Mouse (Mus musculus) myocyte (in vitro differentiated cells): ENCODE data around the gene Boc. TPM values are rescaled to one million over a fixed set of nuclear protein-coding genes. Genes with fewer than 3 reads are reported as not detected.
"Not testable (repeated sequence)": the region's sequence is repeated elsewhere in the genome, so short reads cannot be mapped to it uniquely, and the experiment has no call there.

Experiments
- H3K27me3 ChIP-seq: one replicate; pipeline ENCODE4 v1.6.1; 2011; ENCODE audit not compliant: control insufficient read depth, insufficient read depth, insufficient read length
- H3K36me3 ChIP-seq: one replicate; pipeline ENCODE4 v1.6.1; 2011; ENCODE audit not compliant: control insufficient read depth, insufficient read depth
- H3K4me2 ChIP-seq: one replicate; pipeline ENCODE4 v1.6.1; 2011; ENCODE audit warnings: low read depth, control low read depth
- H3K4me3 ChIP-seq: one replicate; pipeline ENCODE4 v1.5.1; 2011; ENCODE audit warnings: mild to moderate bottlenecking, control low read depth, moderate library complexity
- H3K79me2 ChIP-seq: one replicate; pipeline ENCODE4 v1.6.1; 2011; ENCODE audit not compliant: control insufficient read depth, insufficient read depth
- H3ac ChIP-seq: one replicate; pipeline ENCODE4 v1.6.1; 2011; ENCODE audit not compliant: control insufficient read depth, insufficient read length
- CEBPB ChIP-seq: IDR thresholded peaks from 2 replicates; pipeline ENCODE4 v1.6.1; 2011; ENCODE audit warnings: mild to moderate bottlenecking, moderate library complexity; ENCODE audit not compliant: poor library complexity, insufficient read depth, severe bottlenecking
- E2F4 ChIP-seq: IDR thresholded peaks from one replicate; pipeline ENCODE4 v1.6.1; 2011; ENCODE audit warnings: mild to moderate bottlenecking, control low read depth, moderate library complexity; ENCODE audit not compliant: insufficient read depth
- MAX ChIP-seq: IDR thresholded peaks from one replicate; pipeline ENCODE4 v1.6.1; 2011; ENCODE audit warnings: low read depth, mild to moderate bottlenecking, control low read depth
- MYOD1 ChIP-seq, 3 experiments: IDR thresholded peaks; one replicate each; pipeline ENCODE4 v1.6.1; 2011; ENCODE audit warnings: control low read depth in 2 of 3, low read depth in 2 of 3, mild to moderate bottlenecking in 2 of 3, moderate library complexity in 1 of 3; ENCODE audit not compliant: insufficient read length in 2 of 3, control insufficient read depth in 1 of 3
- MYOG ChIP-seq, 3 experiments: IDR thresholded peaks; one replicate each; pipeline ENCODE4 v1.6.1; 2011; ENCODE audit warnings: control low read depth in 2 of 3, low read depth in 2 of 3, mild to moderate bottlenecking in 2 of 3; ENCODE audit not compliant: insufficient read length in 2 of 3, control insufficient read depth in 1 of 3, insufficient read depth in 1 of 3
- POLR2A ChIP-seq: IDR thresholded peaks from one replicate; pipeline ENCODE4 v1.6.1; 2011; ENCODE audit warnings: low read depth, mild to moderate bottlenecking, control low read depth, moderate library complexity; ENCODE audit not compliant: insufficient read length
- POLR2AphosphoS2 ChIP-seq: IDR thresholded peaks from one replicate; pipeline ENCODE4 v1.6.1; 2011; ENCODE audit warnings: low read depth, control low read depth; ENCODE audit not compliant: insufficient read length
- REST ChIP-seq: IDR thresholded peaks from one replicate; pipeline ENCODE4 v1.6.1; 2011; ENCODE audit warnings: mild to moderate bottlenecking, control low read depth, moderate library complexity; ENCODE audit not compliant: insufficient read depth, insufficient read length
- SRF ChIP-seq: IDR thresholded peaks from one replicate; pipeline ENCODE4 v1.6.1; 2011; ENCODE audit warnings: low read depth; ENCODE audit not compliant: control insufficient read depth, insufficient read length
- TCF12 ChIP-seq: IDR thresholded peaks from one replicate; pipeline ENCODE4 v1.6.1; 2011; ENCODE audit warnings: mild to moderate bottlenecking, control low read depth; ENCODE audit not compliant: poor library complexity, insufficient read depth, severe bottlenecking
- TCF3 ChIP-seq: IDR thresholded peaks from one replicate; pipeline ENCODE4 v1.6.1; 2011; ENCODE audit warnings: low read depth, control low read depth; ENCODE audit not compliant: insufficient read length
- USF1 ChIP-seq: IDR thresholded peaks from one replicate; pipeline ENCODE4 v1.6.1; 2011; ENCODE audit warnings: low read depth, mild to moderate bottlenecking, control low read depth, moderate library complexity
- polyA plus RNA-seq: library from polyadenylated mRNA; unstranded; fragments of >200 nt; fragmentation: generic; extraction: Trizol; gene quantifications from one replicate; pipeline ENCODE4 v1.2.1, GENCODE M21; 2012; ENCODE audit warnings: missing spikeins

The Boc gene
- polyA plus RNA-seq, 1 experiment, result 7.5 TPM

GRCm38 (mm10) chr16:44475281-44475680 lies 83.4 kb downstream of the Boc start:
- Histone ChIP-seq H3K27me3 (no peaks in the 10 kb centered on the region), H3K4me3 (no peak overlapping the region), H3K4me2 (no peak overlapping the region), H3K79me2 (no peaks in the 10 kb centered on the region), H3K36me3 (no peaks in the 10 kb centered on the region), H3ac (no peak overlapping the region)
- TF ChIP-seq REST (no peak), MYOD1 (IDR thresholded peaks at IDR 0.05; ENCODE audit: control insufficient read depth in 1 of 3, insufficient read length in 2 of 3, low read depth in 2 of 3) (no peak), TCF3 (no peak), CEBPB (no peak), MAX (no peak), POLR2AphosphoS2 (no peak), TCF12 (no peak)

DNA sequence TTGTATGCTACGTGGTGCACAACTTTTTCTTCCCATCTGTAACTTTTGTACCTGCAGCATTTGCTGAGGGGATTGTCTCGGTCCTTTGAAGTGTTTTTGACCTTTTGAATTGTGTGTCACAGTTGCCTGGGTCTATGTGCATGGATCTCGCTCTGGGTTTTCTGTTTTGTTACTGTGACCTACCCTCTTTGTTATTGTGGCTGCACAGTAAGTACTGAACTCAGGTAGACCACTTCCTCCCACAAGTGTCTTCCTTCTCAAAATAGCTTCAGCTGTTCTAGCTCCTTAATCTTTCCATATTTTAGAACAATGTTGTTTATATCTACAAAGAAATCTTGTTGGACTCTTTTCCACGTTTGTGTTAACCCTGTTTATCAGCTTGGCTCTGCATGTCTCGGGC lies 97.8 kb downstream of the Boc start:
- no peaks in the 10 kb centered on the region for H3K79me2 ChIP-seq
- H3K36me3 ChIP-seq, result no peaks in the 10 kb centered on the region
- H3K27me3 ChIP-seq, result no peaks in the 10 kb centered on the region
- H3K4me3 ChIP-seq, result no peak overlapping the region
- TF ChIP-seq USF1, result no peak
- TF ChIP-seq E2F4, result no peak
- TF ChIP-seq TCF3, result no peak
- no peak for TF ChIP-seq REST
- no peak for TF ChIP-seq MYOG (IDR thresholded peaks at IDR 0.05; ENCODE audit: control insufficient read depth in 1 of 3, insufficient read depth in 1 of 3, insufficient read length in 2 of 3, low read depth in 2 of 3)
- no peak for TF ChIP-seq CEBPB
- no peak for TF ChIP-seq TCF12
- TF ChIP-seq POLR2A, result no peak
- no peak for TF ChIP-seq MYOD1 (IDR thresholded peaks at IDR 0.05; ENCODE audit: control insufficient read depth in 1 of 3, insufficient read length in 2 of 3, low read depth in 2 of 3)
- no peak overlapping the region for H3ac ChIP-seq
- no peak overlapping the region for H3K4me2 ChIP-seq

GRCm38 (mm10) chr16:44458826-44459225 lies 99.9 kb downstream of the Boc start:
- Histone ChIP-seq H3ac (no peak overlapping the region), H3K4me2 (no peak overlapping the region), H3K27me3 (no peaks in the 10 kb centered on the region), H3K79me2 (no peaks in the 10 kb centered on the region), H3K36me3 (no peaks in the 10 kb centered on the region), H3K4me3 (no peak overlapping the region)
- no peak for TF ChIP-seq MYOG (IDR thresholded peaks at IDR 0.05; ENCODE audit: control insufficient read depth in 1 of 3, insufficient read depth in 1 of 3, insufficient read length in 2 of 3, low read depth in 2 of 3)
- TF ChIP-seq SRF, result no peak
- no peak for TF ChIP-seq CEBPB
- TF ChIP-seq REST, result no peak
- no peak for TF ChIP-seq E2F4

GRCm38 (mm10) chr16:44457858-44458257 lies 100.8 kb downstream of the Boc start:
- Histone ChIP-seq H3ac (no peak overlapping the region), H3K79me2 (no peaks in the 10 kb centered on the region), H3K27me3 (no peaks in the 10 kb centered on the region), H3K36me3 (no peaks in the 10 kb centered on the region), H3K4me3 (no peak overlapping the region), H3K4me2 (no peak overlapping the region)
- TF ChIP-seq E2F4 (no peak), TCF12 (no peak), MYOG (IDR thresholded peaks at IDR 0.05; ENCODE audit: control insufficient read depth in 1 of 3, insufficient read depth in 1 of 3, insufficient read length in 2 of 3, low read depth in 2 of 3) (no peak), REST (no peak), TCF3 (no peak), POLR2A (no peak), SRF (no peak), POLR2AphosphoS2 (no peak), USF1 (no peak), CEBPB (no peak), MYOD1 (IDR thresholded peaks at IDR 0.05; ENCODE audit: control insufficient read depth in 1 of 3, insufficient read length in 2 of 3, low read depth in 2 of 3) (no peak), MAX (no peak)

GRCm38 (mm10) chr16:44441913-44442312 lies 116.8 kb downstream of the Boc start:
- H3K4me3 ChIP-seq, H3K79me2 ChIP-seq, H3K4me2 ChIP-seq, H3K27me3 ChIP-seq, H3ac ChIP-seq, H3K36me3 ChIP-seq: not testable (repeated sequence)

DNA sequence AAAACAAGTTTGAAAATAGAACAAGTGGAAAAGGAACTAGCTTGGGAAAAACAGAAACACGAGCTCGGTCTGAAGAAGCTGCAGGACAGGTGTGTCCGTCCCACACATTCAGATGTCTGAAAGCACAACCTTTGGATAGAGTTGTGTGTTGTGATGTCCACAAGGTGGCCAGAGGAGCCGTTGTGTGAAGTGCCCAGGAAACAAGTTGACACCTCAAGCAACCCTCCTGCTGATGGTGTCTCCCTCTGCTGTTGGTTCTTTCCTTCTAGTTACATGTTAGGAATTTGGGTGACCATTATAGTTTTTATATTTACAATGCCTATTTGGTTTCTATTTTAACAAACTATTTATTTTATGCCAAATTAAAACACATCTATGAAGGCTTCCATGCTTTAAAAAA lies 123.2 kb downstream of the Boc start:
- no peak overlapping the region for H3K4me3 ChIP-seq
- no peak for TF ChIP-seq MYOD1 (IDR thresholded peaks at IDR 0.05; ENCODE audit: control insufficient read depth in 1 of 3, insufficient read length in 2 of 3, low read depth in 2 of 3)

More for the DNA sequence above, 123.2 kb downstream of the Boc start:
- Histone ChIP-seq H3K4me2 (no peak overlapping the region), H3K79me2 (no peaks in the 10 kb centered on the region), H3K36me3 (no peaks in the 10 kb centered on the region), H3ac (no peak overlapping the region), H3K27me3 (peaks cover 4% of the 10 kb centered on the region)

Other genes starting within 250 kb of the Boc start
- not detected for gene Sidt1, start 225.7 kb downstream of the Boc start, polyA plus RNA-seq
- 4.1 TPM for gene Spice1, start 211.8 kb downstream of the Boc start, polyA plus RNA-seq
- gene Cfap44, start 164.1 kb downstream of the Boc start, polyA plus RNA-seq, result not detected
- 6.8 TPM for gene Nepro, start 165.4 kb upstream of the Boc start, polyA plus RNA-seq
- 8.2 TPM for gene Gtpbp8, start 187.5 kb upstream of the Boc start, polyA plus RNA-seq
- gene Cd200r1, start 206.8 kb upstream of the Boc start, polyA plus RNA-seq, result 0.02 TPM